Mouse (Mus musculus) spleen, adult 2 months (tissue): Measurements from ENCODE around the gene Cdh6.

ENCODE experiments used
- CTCF ChIP-seq: fragments of 200-500 bp; IDR thresholded peaks from 2 replicates; pipeline ENCODE4 v1.5.1; 2011; ENCODE audit warnings: mild to moderate bottlenecking, inconsistent platforms; ENCODE audit not compliant: insufficient read depth, insufficient read length, insufficient replicate concordance; ENCODE audit errors: extremely low read depth
- POLR2A ChIP-seq: fragments of 200-500 bp; IDR thresholded peaks from 2 replicates; pipeline ENCODE4 v1.6.1; 2011; ENCODE audit warnings: low read depth, low read length, inconsistent platforms

DNA sequence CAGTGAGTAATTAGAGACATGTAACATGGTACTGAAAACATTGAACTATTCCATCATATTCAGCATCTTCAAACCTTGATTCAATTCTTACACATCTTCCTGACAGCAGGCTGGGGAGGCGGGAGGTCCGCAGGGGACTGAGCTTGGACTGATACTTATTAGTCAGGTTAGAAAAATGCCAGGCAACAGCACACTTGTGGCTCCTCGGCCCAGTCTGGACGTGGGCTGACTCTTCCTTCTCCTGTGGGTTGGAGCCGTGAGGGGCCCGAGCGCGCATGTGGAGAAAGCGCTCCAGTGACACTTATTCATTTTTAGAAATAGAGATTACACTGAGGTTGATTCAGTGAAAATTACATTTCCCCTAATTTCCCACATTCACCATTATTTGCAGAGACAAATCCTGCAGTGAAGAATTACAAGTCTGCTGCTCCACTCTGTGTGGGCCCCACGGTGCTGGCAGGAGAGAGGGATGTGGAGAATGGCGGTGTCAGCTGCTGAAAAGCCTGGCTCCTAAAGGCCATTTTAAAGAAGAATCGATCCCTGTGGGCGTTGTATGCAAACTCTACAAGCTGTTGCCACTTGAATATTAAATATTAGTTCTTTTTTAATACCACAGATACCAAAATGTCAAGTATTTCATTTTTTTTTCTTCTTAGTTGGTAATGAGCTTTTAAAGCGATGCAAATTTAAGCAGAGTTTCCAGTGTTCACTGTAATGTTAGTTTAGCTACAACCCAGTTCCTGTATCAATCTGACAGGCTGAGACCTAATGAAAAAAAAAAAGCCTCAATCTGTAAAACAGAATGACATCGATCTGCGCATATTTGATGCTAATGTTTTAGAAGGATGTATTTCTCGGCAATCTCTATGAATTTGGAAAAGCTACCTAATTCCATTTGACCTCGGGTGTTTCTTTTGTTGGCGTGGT is 79.3 kb downstream of the Cdh6 start:
- TF ChIP-seq POLR2A = no peak
- no peak for TF ChIP-seq CTCF
